Mouse (Mus musculus) brain, embryonic 14.5 days (tissue): ENCODE results near the gene Gnb2. TPM values are rescaled to one million over a fixed set of nuclear protein-coding genes. Genes with fewer than 3 reads are reported as not detected.

Experiments
- DNase-seq: peaks from one replicate; pipeline ENCODE4 v3.0.0-alpha.2; 2011; ENCODE audit warnings: low read depth
- CTCF ChIP-seq: fragments of 200-500 bp; IDR thresholded peaks from 2 replicates; pipeline ENCODE4 v1.5.1; 2012; ENCODE audit warnings: inconsistent platforms, mild to moderate bottlenecking, moderate library complexity, borderline replicate concordance; ENCODE audit not compliant: insufficient read depth, insufficient read length; ENCODE audit errors: extremely low read depth
- POLR2A ChIP-seq: fragments of 200-500 bp; IDR thresholded peaks from 2 replicates; pipeline ENCODE4 v1.6.1; 2012; ENCODE audit warnings: mild to moderate bottlenecking, inconsistent platforms, borderline replicate concordance; ENCODE audit not compliant: poor library complexity, insufficient read depth, insufficient read length, severe bottlenecking; ENCODE audit errors: extremely low read depth
- polyA plus RNA-seq: library from polyadenylated mRNA; depleted of rRNA; stranded (reverse); fragments of >200 nt; gene quantifications from 2 replicates; pipeline ENCODE4 v1.2.3, GENCODE M21; 2012; rRNA removed

The Gnb2 gene
- polyA plus RNA-seq, 1 experiment, result 1,055 TPM

GRCm38 (mm10) chr5:137487616-137488015, 45.7 kb downstream of the Gnb2 start:
- no peak for DNase-seq
- TF ChIP-seq POLR2A, result no peak
- TF ChIP-seq CTCF, result no peak

DNA sequence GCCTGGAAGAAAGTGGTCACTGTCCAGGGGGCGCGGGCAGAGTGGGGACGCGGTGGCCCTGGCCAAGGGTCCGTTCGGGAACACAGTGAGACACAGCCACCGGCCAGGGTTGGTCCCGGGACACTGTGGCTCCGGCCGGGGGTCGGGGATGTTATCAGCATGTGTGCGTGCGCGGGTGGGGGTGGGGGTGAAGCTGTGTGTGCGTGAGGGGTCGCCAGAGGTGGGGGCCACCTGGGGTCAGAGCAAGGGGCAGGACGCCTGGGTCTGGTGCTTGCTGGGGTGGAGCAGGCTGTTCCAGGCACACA, 47.5 kb downstream of the Gnb2 start:
- DNase-seq, result no peak
- TF ChIP-seq POLR2A, result no peak
- no peak for TF ChIP-seq CTCF

- TF ChIP-seq CTCF (no peak), POLR2A (no peak)
- no peak for DNase-seq
These were observed 48.0 kb downstream of the Gnb2 start for GRCm38 (mm10) chr5:137485071-137485850.

DNA sequence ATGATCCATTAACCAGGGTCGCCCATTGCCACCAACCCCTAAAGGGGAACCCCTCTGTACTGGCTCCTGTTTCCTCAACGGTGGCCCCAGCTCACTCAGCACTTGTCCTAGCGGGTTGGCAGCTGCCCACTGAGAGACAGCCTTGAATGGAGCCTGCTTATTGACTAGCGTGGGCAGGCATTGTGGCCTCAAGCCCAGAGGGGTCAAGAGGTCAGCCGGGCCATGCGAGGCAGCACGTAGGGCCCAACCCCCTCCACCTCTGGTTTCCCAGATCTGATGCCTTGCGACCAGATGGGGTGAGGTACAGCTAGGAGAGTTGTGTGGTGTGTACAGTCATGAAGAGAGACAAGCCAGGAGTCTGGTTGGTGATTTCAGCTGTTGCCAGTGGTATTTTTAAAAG, 51.4 kb downstream of the Gnb2 start:
- DNase-seq, result no peak
- TF ChIP-seq POLR2A (no peak), CTCF (no peak)

DNA sequence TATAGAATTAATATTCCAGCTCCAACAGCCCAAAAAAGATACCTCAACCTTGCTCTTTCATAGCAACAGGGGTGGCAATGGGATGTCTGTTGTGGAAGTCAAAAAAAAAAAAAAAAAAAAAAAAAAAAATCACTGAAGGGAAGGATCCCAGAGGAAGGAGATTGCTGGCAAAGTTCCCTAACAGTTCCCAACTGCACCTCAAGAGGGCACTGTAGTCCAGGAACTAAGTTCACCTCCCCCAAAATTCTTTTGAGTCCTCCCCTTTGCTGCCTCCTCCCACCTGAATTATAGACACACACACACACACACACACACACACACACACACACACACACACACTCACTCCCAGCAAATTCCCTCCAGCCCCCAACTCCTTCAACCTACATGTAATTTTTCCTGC, 52.2 kb downstream of the Gnb2 start:
- no peak for TF ChIP-seq POLR2A
- peak; percentile 84; the same call in 1 of the 2 replicates for TF ChIP-seq CTCF
- DNase-seq, result peak; percentile 87

Other genes with a start within 250 kb of the Gnb2 start
- 18.8 and 32.5 TPM in 2 replicates for gene Ache, start 246.0 kb downstream of the Gnb2 start, polyA plus RNA-seq
- gene Ufsp1, start 238.9 kb downstream of the Gnb2 start, polyA plus RNA-seq, result 10.0 and 11.9 TPM in 2 replicates
- gene Srrt, start 225.8 kb downstream of the Gnb2 start, polyA plus RNA-seq, result 211 and 216 TPM in 2 replicates
- gene Trip6, start 219.1 kb downstream of the Gnb2 start, polyA plus RNA-seq, result 25.7 and 33.0 TPM in 2 replicates
- 34.0 and 34.8 TPM in 2 replicates for gene Slc12a9, start 199.9 kb downstream of the Gnb2 start, polyA plus RNA-seq
- 15.5 and 18.8 TPM in 2 replicates for gene Ephb4, start 183.4 kb downstream of the Gnb2 start, polyA plus RNA-seq
- gene Zan, start 56.4 kb downstream of the Gnb2 start, polyA plus RNA-seq, result 0.20 and 0.30 TPM in 2 replicates
- gene Pop7, start 31.0 kb downstream of the Gnb2 start, polyA plus RNA-seq, result 64.3 and 83.1 TPM in 2 replicates
- gene Gigyf1, start 15.0 kb downstream of the Gnb2 start, polyA plus RNA-seq, result 56.9 and 57.9 TPM in 2 replicates
- not detected in 2 replicates for gene Epo, start 268 bp downstream of the Gnb2 start, polyA plus RNA-seq
- gene Actl6b, start 20.0 kb upstream of the Gnb2 start, polyA plus RNA-seq, result 298 and 316 TPM in 2 replicates
- 9.4 and 13.5 TPM in 2 replicates for gene Tfr2, start 36.3 kb upstream of the Gnb2 start, polyA plus RNA-seq
- gene Mospd3, start 67.5 kb upstream of the Gnb2 start, polyA plus RNA-seq, result 88.2 and 103 TPM in 2 replicates
- 14.5 and 30.4 TPM in 2 replicates for gene Pcolce, start 80.3 kb upstream of the Gnb2 start, polyA plus RNA-seq
- 0.23 and 0.25 TPM in 2 replicates for gene Fbxo24, start 95.5 kb upstream of the Gnb2 start, polyA plus RNA-seq
- 16.9 and 18.8 TPM in 2 replicates for gene Lrch4, start 95.6 kb upstream of the Gnb2 start, polyA plus RNA-seq
- gene Gm20605, start 95.7 kb upstream of the Gnb2 start, polyA plus RNA-seq, result 14.8 and 14.9 TPM in 2 replicates
- gene Sap25, start 107.8 kb upstream of the Gnb2 start, polyA plus RNA-seq, result 31.0 and 37.8 TPM in 2 replicates
- 0.06 TPM in 1 of 2 replicates, not detected in the other for gene Irs3, start 112.2 kb upstream of the Gnb2 start, polyA plus RNA-seq
- gene Agfg2, start 151.2 kb upstream of the Gnb2 start, polyA plus RNA-seq, result 17.8 and 23.8 TPM in 2 replicates
- gene Nyap1, start 208.1 kb upstream of the Gnb2 start, polyA plus RNA-seq, result 208 and 219 TPM in 2 replicates
- 51.8 and 53.7 TPM in 2 replicates for gene Tsc22d4, start 212.2 kb upstream of the Gnb2 start, polyA plus RNA-seq
- 47.7 and 81.6 TPM in 2 replicates for gene Ppp1r35, start 245.3 kb upstream of the Gnb2 start, polyA plus RNA-seq